Mouse (Mus musculus): Measurements from ENCODE around the gene Psmg4. TPM values are rescaled to one million over a fixed set of nuclear protein-coding genes. Genes with fewer than 3 reads are reported as not detected.

Psmg4 gene
- total RNA-seq (2022), result 10 to 100 TPM; 28.6 to 39.3 (median 31.2) TPM

- peak; percentile 88 for DNase-seq
Measured at GRCm38 (mm10) chr13:34162491-34163303, at the start of gene Psmg4. Psmg4 (plus strand) TSS chr13:34162964.

- DNase-seq, result no peak
Measured at GRCm38 (mm10) chr13:34113086-34113485, 49.7 kb upstream of the Psmg4 start.

GRCm38 (mm10) chr13:34114654-34115053 lies 48.1 kb upstream of the Psmg4 start:
- DNase-seq, result no peak

- DNase-seq, result no peak
Measured at GRCm38 (mm10) chr13:34116508-34116907, 46.3 kb upstream of the Psmg4 start.

- no peak for DNase-seq
Measured at GRCm38 (mm10) chr13:34118816-34119215, 43.9 kb upstream of the Psmg4 start.

- DNase-seq, result no peak
Measured at GRCm38 (mm10) chr13:34119406-34119805, 43.4 kb upstream of the Psmg4 start.

GRCm38 (mm10) chr13:34120536-34120935 lies 42.2 kb upstream of the Psmg4 start:
- no peak for DNase-seq

GRCm38 (mm10) chr13:34125711-34126110 lies 37.1 kb upstream of the Psmg4 start:
- DNase-seq, result no peak

GRCm38 (mm10) chr13:34128276-34129114 lies 34.3 kb upstream of the Psmg4 start:
- no peak for DNase-seq

GRCm38 (mm10) chr13:34129485-34130225 lies 33.1 kb upstream of the Psmg4 start:
- no peak for DNase-seq

GRCm38 (mm10) chr13:34130226-34130731 lies 32.5 kb upstream of the Psmg4 start, which contains the start of gene Tubb2b:
Tubb2b (minus strand) TSS chr13:34130466.
- DNase-seq, result no peak

GRCm38 (mm10) chr13:34131011-34131707 lies 31.6 kb upstream of the Psmg4 start:
- DNase-seq, result no peak

- no peak for DNase-seq
Measured at GRCm38 (mm10) chr13:34131708-34132060, 31.1 kb upstream of the Psmg4 start.

- DNase-seq, result no peak
Measured at GRCm38 (mm10) chr13:34132299-34132698, 30.5 kb upstream of the Psmg4 start.

- no peak for DNase-seq
Measured at GRCm38 (mm10) chr13:34132875-34133274, 29.9 kb upstream of the Psmg4 start.

GRCm38 (mm10) chr13:34133326-34134071 lies 29.3 kb upstream of the Psmg4 start:
- no peak for DNase-seq

- no peak for DNase-seq
Measured at GRCm38 (mm10) chr13:34134276-34134675, 28.5 kb upstream of the Psmg4 start.

GRCm38 (mm10) chr13:34136605-34137004 lies 26.2 kb upstream of the Psmg4 start:
- DNase-seq, result no peak

- DNase-seq, result no peak
Measured at GRCm38 (mm10) chr13:34143389-34143788, 19.4 kb upstream of the Psmg4 start.

- DNase-seq, result no peak
Measured at GRCm38 (mm10) chr13:34146916-34147315, 15.8 kb upstream of the Psmg4 start.

GRCm38 (mm10) chr13:34148181-34148580 lies 14.6 kb upstream of the Psmg4 start:
- no peak for DNase-seq

All from adrenal gland, adult 8-10 months (tissue).